Mouse (Mus musculus) stomach, postnatal 0 days (tissue): Measurements from ENCODE around the gene Atpaf1. TPM values are rescaled to one million over a fixed set of nuclear protein-coding genes. Genes with fewer than 3 reads are reported as not detected.

ENCODE experiments used
- ATAC-seq: fragments of 200-750 bp; cut with Nextera tagmentation; 2 replicates; pipeline ENCODE4 v1.8.0; 2017; ENCODE audit not compliant: low FRiP score, low TSS enrichment
- DNase-seq: peaks from one replicate; pipeline ENCODE4 v3.0.0-alpha.2; 2016; ENCODE audit warnings: low spot score
- H3K27ac ChIP-seq: fragments of 300-500 bp; sonication (generic); replicated peaks from 2 replicates; pipeline ENCODE4 v1.5.1; 2014; ENCODE audit warnings: mild to moderate bottlenecking, control low read depth
- H3K27me3 ChIP-seq: fragments of 300-500 bp; sonication (generic); 2 replicates; pipeline ENCODE4 v1.6.1; 2014; ENCODE audit warnings: low read length; ENCODE audit not compliant: control insufficient read depth, insufficient read depth
- H3K36me3 ChIP-seq: fragments of 300-500 bp; sonication (generic); 2 replicates; pipeline ENCODE4 v1.6.1; 2014; ENCODE audit warnings: low read length, mixed read lengths; ENCODE audit not compliant: control insufficient read depth, insufficient read depth
- H3K4me1 ChIP-seq: fragments of 300-500 bp; sonication (generic); replicated peaks from 2 replicates; pipeline ENCODE4 v1.6.1; 2014; ENCODE audit warnings: antibody characterized with exemption; ENCODE audit not compliant: control insufficient read depth, insufficient read depth
- H3K4me2 ChIP-seq: fragments of 300-500 bp; sonication (generic); replicated peaks from 2 replicates; pipeline ENCODE4 v1.6.1; 2014; ENCODE audit warnings: low read depth, mild to moderate bottlenecking, control low read depth, moderate library complexity
- H3K4me3 ChIP-seq: fragments of 300-500 bp; sonication (generic); 2 replicates; pipeline ENCODE4 v1.5.1; 2014; ENCODE audit warnings: low read depth, low read length, control low read depth
- H3K9ac ChIP-seq: fragments of 300-500 bp; sonication (generic); 2 replicates; pipeline ENCODE4 v1.6.1; 2014; ENCODE audit warnings: mild to moderate bottlenecking, low read length, control low read depth, mixed read lengths
- H3K9me3 ChIP-seq: fragments of 300-500 bp; sonication (generic); 2 replicates; pipeline ENCODE4 v1.6.1; 2016; ENCODE audit warnings: low read length; ENCODE audit not compliant: control insufficient read depth
- CTCF ChIP-seq: IDR thresholded peaks from 2 replicates; pipeline ENCODE4 v1.5.1; 2016; ENCODE audit warnings: antibody characterized with exemption, low read depth, mild to moderate bottlenecking, moderate library complexity
- EP300 ChIP-seq: optimal IDR thresholded peaks from 2 replicates; pipeline ENCODE3; 2016; ENCODE audit warnings: antibody characterized with exemption
- WGBS: fragments of 180-500 bp; shearing (Covaris S2); extraction: QIAGEN DNeasy Blood & Tissue Kit; methylation state at CpG from one replicate; pipeline ENCODE4 v1.1.7; 2014; 5-methylcytosine and 5-hydroxymethylcytosine counted together
- polyA plus RNA-seq: library from polyadenylated mRNA; unstranded; fragments of >200 nt; fragmentation: Nextera tagmentation; extraction: Ambion mirVana; gene quantifications from 2 replicates; pipeline ENCODE4 v1.2.1, GENCODE M21; 2015

The Atpaf1 gene
- polyA plus RNA-seq, 1 experiment from 2014 or later: 30.6 TPM

GRCm38 (mm10) chr4:115825271-115825670 lies 40.7 kb downstream of the Atpaf1 start:
- H3K9ac ChIP-seq: no peak overlapping the region
- H3K27me3 ChIP-seq: no peaks in the 10 kb centered on the region
- H3K4me3 ChIP-seq: no peak overlapping the region
- no peaks in the 10 kb centered on the region for H3K9me3 ChIP-seq
- DNase-seq: no peak
- no peak overlapping the region for H3K27ac ChIP-seq
- TF ChIP-seq EP300: no peak
- no peak for TF ChIP-seq CTCF
- H3K36me3 ChIP-seq: no peaks in the 10 kb centered on the region
- peaks cover 4% of the 10 kb centered on the region; the same call in 1 of the 2 replicates for H3K4me1 ChIP-seq
- H3K4me2 ChIP-seq: no peak overlapping the region
- ATAC-seq: no peak
- 75% methylated on average over 2 of the region's 2 CpGs for WGBS

GRCm38 (mm10) chr4:115827066-115827465 lies 42.5 kb downstream of the Atpaf1 start:
- Histone ChIP-seq H3K36me3 (peaks cover 10% of the 10 kb centered on the region; the same call in 1 of the 2 replicates), H3K9ac (no peak overlapping the region; the same call in 1 of the 2 replicates), H3K9me3 (no peaks in the 10 kb centered on the region), H3K27me3 (no peaks in the 10 kb centered on the region), H3K4me1 (peaks cover 4% of the 10 kb centered on the region; the same call in 1 of the 2 replicates), H3K27ac (no peak overlapping the region), H3K4me2 (no peak overlapping the region), H3K4me3 (no peak overlapping the region)
- ATAC-seq: no peak
- 66% methylated on average over 3 of the region's 3 CpGs for WGBS
- DNase-seq: no peak
- TF ChIP-seq CTCF: no peak
- TF ChIP-seq EP300: no peak

DNA sequence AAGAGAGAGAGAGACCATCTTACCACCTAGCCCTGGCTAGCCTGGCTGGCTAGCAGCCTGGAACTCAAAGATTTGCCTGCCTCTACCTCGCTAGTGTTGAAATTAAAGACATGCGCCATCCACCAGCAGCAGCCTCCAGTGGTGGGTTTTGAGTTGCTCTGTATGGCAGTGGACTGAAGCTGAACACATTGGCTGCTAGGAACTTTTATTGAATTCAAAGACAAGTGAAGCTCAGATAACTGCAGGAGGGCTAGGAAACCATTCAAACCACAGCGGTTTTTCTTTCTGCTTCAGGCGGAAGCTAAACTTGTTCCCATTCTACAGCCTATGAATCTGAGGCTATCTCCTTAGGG lies 42.9 kb downstream of the Atpaf1 start:
- Histone ChIP-seq H3K27me3 (no peaks in the 10 kb centered on the region), H3K27ac (peak overlapping the region; percentile 89; the same call in 1 of the 2 replicates), H3K9me3 (no peaks in the 10 kb centered on the region), H3K9ac (peak overlapping the region; percentile 81), H3K36me3 (peaks cover 11% of the 10 kb centered on the region; the same call in 1 of the 2 replicates), H3K4me3 (peak overlapping the region; percentile 92), H3K4me2 (peak overlapping the region; percentile 62), H3K4me1 (peaks cover 4% of the 10 kb centered on the region; the same call in 1 of the 2 replicates)
- ATAC-seq (no peak), DNase-seq (no peak)
- WGBS: 3% methylated on average over 4 of the region's 4 CpGs
- TF ChIP-seq EP300: no peak
- no peak for TF ChIP-seq CTCF

DNA sequence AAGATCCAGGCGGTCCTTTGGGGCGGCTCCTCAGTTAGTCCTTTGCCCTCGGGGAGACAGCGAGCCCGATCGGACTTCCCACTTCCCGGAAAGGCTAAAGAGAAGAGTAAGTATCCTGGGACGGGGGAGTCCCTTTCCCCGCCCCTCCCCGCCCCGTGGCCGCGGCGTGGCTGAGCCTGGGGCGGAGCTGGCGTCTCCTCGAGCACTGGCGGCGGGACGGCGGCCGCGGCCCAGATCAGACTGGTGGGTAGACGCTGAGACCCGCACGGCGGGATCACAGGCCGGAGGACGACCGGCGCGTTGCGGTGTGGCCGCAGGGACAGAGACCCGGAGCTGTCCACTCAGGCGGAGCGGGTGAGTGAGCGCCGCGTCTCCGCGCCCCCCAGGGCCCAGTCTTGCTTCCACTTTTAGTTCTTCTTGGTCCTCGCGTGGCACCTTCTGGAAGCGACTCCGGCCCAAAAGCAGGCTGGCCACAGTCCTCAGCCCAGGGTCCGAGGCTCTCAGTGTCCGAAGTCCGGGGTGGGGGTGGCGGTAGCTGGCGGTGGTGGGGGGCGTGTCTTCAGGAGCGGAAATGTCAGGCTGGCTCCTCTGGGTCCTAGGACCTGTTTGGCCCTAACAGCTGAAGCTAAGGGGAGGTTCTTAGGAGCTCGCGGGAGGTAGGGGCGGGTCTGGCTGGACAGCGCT lies 43.4 kb downstream of the Atpaf1 start, which contains the start of gene Mob3c:
Mob3c (plus strand) TSS at position 205 of the 684 bp plus-strand sequence.
- DNase-seq (peak; percentile 85), ATAC-seq (peak; percentile 94)
- H3K4me2 ChIP-seq: peak within 1 kb of the TSS; percentile 62
- WGBS: under 1% methylated on average over 56 of the region's 57 CpGs
- TF ChIP-seq EP300: no peak
- no peak for TF ChIP-seq CTCF
- H3K27me3 ChIP-seq: no peaks in the 10 kb centered on the region
- H3K4me1 ChIP-seq: peaks cover 4% of the 10 kb centered on the region; the same call in 1 of the 2 replicates
- H3K4me3 ChIP-seq: peak within 1 kb of the TSS; percentile 92
- peak within 1 kb of the TSS; percentile 89 for H3K27ac ChIP-seq
- H3K36me3 ChIP-seq: peaks cover 11% of the 10 kb centered on the region; the same call in 1 of the 2 replicates
- no peaks in the 10 kb centered on the region for H3K9me3 ChIP-seq
- H3K9ac ChIP-seq: peak within 1 kb of the TSS; percentile 81

DNA sequence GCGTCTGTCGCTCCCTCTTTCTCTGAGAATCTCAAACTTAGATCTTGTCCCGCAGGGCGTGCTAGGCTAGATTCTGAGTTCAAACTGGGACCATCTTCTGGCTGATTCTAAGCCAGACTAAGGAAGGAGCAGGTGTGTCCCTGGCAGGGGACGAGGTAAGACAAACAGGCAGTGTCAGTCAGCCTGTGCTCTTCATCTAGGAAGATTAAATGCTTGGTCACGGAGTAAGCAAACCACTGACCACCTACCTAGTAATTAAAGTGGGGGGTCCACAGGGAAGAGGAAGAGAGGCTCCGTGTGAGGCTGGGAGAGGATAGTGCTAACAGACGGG lies 43.9 kb downstream of the Atpaf1 start:
- peak overlapping the region; percentile 81 for H3K9ac ChIP-seq
- peaks cover 4% of the 10 kb centered on the region; the same call in 1 of the 2 replicates for H3K4me1 ChIP-seq
- WGBS: 8% methylated on average over 8 of the region's 8 CpGs
- no peaks in the 10 kb centered on the region for H3K9me3 ChIP-seq
- no peaks in the 10 kb centered on the region for H3K27me3 ChIP-seq
- TF ChIP-seq EP300 (no peak), CTCF (no peak)
- DNase-seq (no peak), ATAC-seq (0 out of 2 replicates have a peak, but pooled peaks have one; percentile 6)
- no peak overlapping the region; the same call in 1 of the 2 replicates for H3K27ac ChIP-seq
- peaks cover 12% of the 10 kb centered on the region for H3K36me3 ChIP-seq
- peak overlapping the region; percentile 92 for H3K4me3 ChIP-seq
- H3K4me2 ChIP-seq: peak overlapping the region; percentile 62

GRCm38 (mm10) chr4:115830491-115830890 lies 45.9 kb downstream of the Atpaf1 start:
- Histone ChIP-seq H3K9ac (no peak overlapping the region), H3K4me3 (no peak overlapping the region), H3K36me3 (peaks cover 16% of the 10 kb centered on the region), H3K4me2 (no peak overlapping the region), H3K9me3 (no peaks in the 10 kb centered on the region), H3K27me3 (no peaks in the 10 kb centered on the region), H3K4me1 (peaks cover 4% of the 10 kb centered on the region; the same call in 1 of the 2 replicates), H3K27ac (no peak overlapping the region)
- TF ChIP-seq EP300 (no peak), CTCF (no peak)
- WGBS: 60% methylated on average over 5 of the region's 5 CpGs
- ATAC-seq (no peak), DNase-seq (no peak)
